Comparison of ENCODE assay signal across 9 mouse cellular contexts in the genomic region with DNA sequence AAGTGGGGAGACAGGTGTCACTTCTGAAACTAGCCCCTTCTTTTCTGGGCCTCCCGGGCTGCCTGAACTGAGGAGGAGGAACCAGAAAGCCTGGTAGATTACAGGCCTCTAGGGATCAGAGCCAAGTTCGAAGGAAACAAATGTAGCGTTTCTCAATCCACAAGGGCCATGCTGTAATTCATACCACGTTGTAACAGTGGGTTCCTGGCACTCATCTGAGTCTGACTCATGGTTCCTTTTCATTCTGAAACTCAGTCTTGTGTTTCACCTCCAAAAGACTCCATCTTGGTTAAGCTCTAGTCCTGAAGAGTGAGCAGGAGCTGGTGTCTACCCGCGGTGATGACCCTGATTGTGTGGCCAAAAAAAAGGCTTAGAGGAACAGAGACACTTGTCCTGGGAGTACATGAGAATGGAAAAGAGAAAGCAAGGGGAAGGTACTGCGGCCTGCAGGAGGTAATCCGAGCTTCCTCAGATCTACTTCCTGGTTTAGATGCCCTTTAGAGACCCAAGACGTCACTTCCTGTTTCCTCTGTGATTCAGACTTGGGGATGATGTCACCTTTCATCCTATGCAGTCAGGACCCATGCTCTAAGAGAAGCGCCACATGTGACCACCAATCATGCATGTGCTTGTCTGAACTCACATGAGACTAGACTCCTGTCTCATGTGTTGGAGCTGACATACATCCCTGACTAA. TPM values are rescaled to one million over a fixed set of nuclear protein-coding genes. Genes with fewer than 3 reads are reported as not detected.
DNase-seq lines count a peak whose midpoint lies in the region; ATAC-seq lines count a peak whose summit lies in the region.
"Had no signal": no experiment of that assay in that cellular context is flagged by ENCODE, and none has a peak within 500 bp of the region (broad histone marks: within the 10 kb centered on the region; RNA-seq: fewer than 3 reads in every experiment).

No protein-coding gene starts in this region.

- WGBS in midbrain, embryonic 14.5 days = 79% methylated on average over 10 of the region's 10 CpGs
- WGBS in hindbrain, embryonic 13.5 days = 81% methylated on average over 10 of the region's 10 CpGs

- H3K36me3 ChIP-seq in midbrain, embryonic 14.5 days (ENCODE audit: control insufficient read depth, insufficient read depth, low read length) = no peaks in the 10 kb centered on the region
- H3K36me3 ChIP-seq in hindbrain, embryonic 13.5 days = no peaks in the 10 kb centered on the region
- H3K36me3 ChIP-seq: embryonic facial prominence, embryonic 13.5 days had no signal

- H3K4me2 ChIP-seq in midbrain, embryonic 14.5 days (ENCODE audit: low read length) = no peak overlapping the region
- H3K4me2 ChIP-seq in hindbrain, embryonic 13.5 days = no peak overlapping the region
- H3K4me2 ChIP-seq: embryonic facial prominence, embryonic 13.5 days had no signal

- H3K9me3 ChIP-seq in midbrain, embryonic 14.5 days (ENCODE audit: control insufficient read depth, low read length) = no peaks in the 10 kb centered on the region
- H3K9me3 ChIP-seq in hindbrain, embryonic 13.5 days = no peaks in the 10 kb centered on the region
- H3K9me3 ChIP-seq: embryonic facial prominence, embryonic 13.5 days had no signal

- no peaks in the 10 kb centered on the region for H3K4me1 ChIP-seq in midbrain, embryonic 14.5 days (ENCODE audit: control insufficient read depth, insufficient read depth, low read length)
- H3K4me1 ChIP-seq in hindbrain, embryonic 13.5 days (replicated peaks) = peaks cover 6% of the 10 kb centered on the region

- H3K27ac ChIP-seq in midbrain, embryonic 14.5 days (replicated peaks; ENCODE audit: low read depth, low read length) = no peak overlapping the region
- H3K27ac ChIP-seq in hindbrain, embryonic 13.5 days = no peak overlapping the region
- H3K27ac ChIP-seq: embryonic facial prominence, embryonic 13.5 days had no signal

- no peak for ATAC-seq in midbrain, embryonic 14.5 days (ENCODE audit: low FRiP score, low TSS enrichment)
- no peak for ATAC-seq in hindbrain, embryonic 13.5 days (ENCODE audit: low FRiP score)

- no peak overlapping the region for H3K9ac ChIP-seq in midbrain, embryonic 14.5 days (replicated peaks; ENCODE audit: low read length)
- H3K9ac ChIP-seq in hindbrain, embryonic 13.5 days = no peak overlapping the region
- H3K9ac ChIP-seq: embryonic facial prominence, embryonic 13.5 days had no signal

- no peak overlapping the region for H3K4me3 ChIP-seq in midbrain, embryonic 14.5 days (replicated peaks; ENCODE audit: low read depth, low read length)
- H3K4me3 ChIP-seq in hindbrain, embryonic 13.5 days = no peak overlapping the region
- H3K4me3 ChIP-seq: embryonic facial prominence, embryonic 13.5 days had no signal

- no peaks in the 10 kb centered on the region for H3K27me3 ChIP-seq in midbrain, embryonic 14.5 days (ENCODE audit: control insufficient read depth, insufficient read depth, low read length)
- no peaks in the 10 kb centered on the region; the same call in 1 of the 2 replicates for H3K27me3 ChIP-seq in hindbrain, embryonic 13.5 days
- H3K27me3 ChIP-seq: embryonic facial prominence, embryonic 13.5 days had no signal

- DNase-seq in 3134 (ENCODE audit: extremely low read depth, insufficient read length, low spot score) = peak; percentile 63
- peak; percentile 51 to 52 for DNase-seq in B cell, adult 2 months
- peak; percentile 39 to 55 for DNase-seq in adrenal gland, postnatal 36 days
- DNase-seq in lung, postnatal 14 days = peak; percentile 35
- DNase-seq in midbrain, embryonic 14.5 days = no peak
- DNase-seq in kidney, postnatal 36 days = no peak
- DNase-seq: thymus, adult 2 months had no signal

RNA-seq across cellular contexts. Expression of gene Chaf1b, which starts 30.3 kb away (rescaled TPM):
- total RNA-seq in adrenal gland, postnatal 36 days (2021) = 1 to 10 TPM; 3.0 to 3.9 TPM
- polyA plus RNA-seq in midbrain, embryonic 14.5 days (2014; fragmentation: Nextera tagmentation; extraction: Ambion mirVana) = 17.3 and 22.1 TPM in 2 replicates
- polyA plus RNA-seq in hindbrain, embryonic 13.5 days (2015; fragmentation: Nextera tagmentation; extraction: Ambion mirVana) = 21.4 and 26.5 TPM in 2 replicates

Comparison
In these comparisons a context has a peak if more than half of its experiments do, and no peak if none do; other contexts are left out.
1. DNase-seq: peak in 3134 (single experiment), B cell, adult 2 months (2 of 2), adrenal gland, postnatal 36 days (2 of 2) and lung, postnatal 14 days (single experiment); none in midbrain, embryonic 14.5 days (single experiment) and kidney, postnatal 36 days (0 of 2).